Mouse (Mus musculus): ENCODE data around the gene Mettl7a3.
"Not testable (repeated sequence)": the region's sequence is repeated elsewhere in the genome, so short reads cannot be mapped to it uniquely, and the experiment has no call there.

Gene Mettl7a3

GRCm38 (mm10) chr15:100330739-100331138 lies 4.0 kb upstream of the Mettl7a3 start:
- no peak for DNase-seq (ENCODE audit: low spot score in 2 of 2)

- not testable (repeated sequence) for DNase-seq (ENCODE audit: low spot score in 2 of 2)
These were observed 2.4 kb upstream of the Mettl7a3 start for GRCm38 (mm10) chr15:100332077-100332961.

GRCm38 (mm10) chr15:100337328-100337727 lies 2.6 kb downstream of the Mettl7a3 start:
- not testable (repeated sequence) for DNase-seq (ENCODE audit: low spot score in 2 of 2)

GRCm38 (mm10) chr15:100337847-100338246 lies 3.1 kb downstream of the Mettl7a3 start:
- DNase-seq (ENCODE audit: low spot score in 2 of 2): peak in 1 of 2 experiments; percentile 21

- DNase-seq (ENCODE audit: low spot score in 2 of 2): not testable (repeated sequence)
These were observed 6.7 kb downstream of the Mettl7a3 start for GRCm38 (mm10) chr15:100341314-100341980.

- DNase-seq (ENCODE audit: low spot score in 2 of 2): no peak
These were observed 10.8 kb downstream of the Mettl7a3 start for GRCm38 (mm10) chr15:100345484-100345883.

- DNase-seq (ENCODE audit: low spot score in 2 of 2): no peak
These were observed 12.0 kb downstream of the Mettl7a3 start for GRCm38 (mm10) chr15:100346761-100347160.

- DNase-seq (ENCODE audit: low spot score in 2 of 2): no peak
These were observed 14.8 kb downstream of the Mettl7a3 start for GRCm38 (mm10) chr15:100349496-100349895.

- DNase-seq (ENCODE audit: low spot score in 2 of 2): no peak
These were observed 16.9 kb downstream of the Mettl7a3 start for GRCm38 (mm10) chr15:100351501-100352060.

- DNase-seq (ENCODE audit: low spot score in 2 of 2): no peak
These were observed 18.1 kb downstream of the Mettl7a3 start, which contains the start of the genes Methig1 and Mettl7a2 for GRCm38 (mm10) chr15:100352711-100353250. Gene Methig1, plus strand, starts transcription at chr15:100353149. Gene Mettl7a2, plus strand, starts transcription at chr15:100353200.

GRCm38 (mm10) chr15:100353399-100353798 lies 18.7 kb downstream of the Mettl7a3 start:
- not testable (repeated sequence) for DNase-seq (ENCODE audit: low spot score in 2 of 2)

GRCm38 (mm10) chr15:100355876-100356275 lies 21.1 kb downstream of the Mettl7a3 start:
- DNase-seq (ENCODE audit: low spot score in 2 of 2): no peak

GRCm38 (mm10) chr15:100364242-100364641 lies 29.5 kb downstream of the Mettl7a3 start, which contains the start of gene Higd1c:
Gene Higd1c, plus strand, starts transcription at chr15:100364542.
- no peak for DNase-seq (ENCODE audit: low spot score in 2 of 2)

GRCm38 (mm10) chr15:100365967-100366366 lies 31.2 kb downstream of the Mettl7a3 start:
- DNase-seq (ENCODE audit: low spot score in 2 of 2): not testable (repeated sequence)

GRCm38 (mm10) chr15:100367119-100367518 lies 32.4 kb downstream of the Mettl7a3 start:
- no peak for DNase-seq (ENCODE audit: low spot score in 2 of 2)

GRCm38 (mm10) chr15:100375066-100375465 lies 40.3 kb downstream of the Mettl7a3 start:
- peak; percentile 48 to 60 for DNase-seq (ENCODE audit: low spot score in 2 of 2)

- not testable (repeated sequence) for DNase-seq (ENCODE audit: low spot score in 2 of 2)
These were observed 43.2 kb downstream of the Mettl7a3 start for GRCm38 (mm10) chr15:100377847-100378505.

GRCm38 (mm10) chr15:100379658-100380057 lies 44.9 kb downstream of the Mettl7a3 start:
- no peak for DNase-seq (ENCODE audit: low spot score in 2 of 2)

- DNase-seq (ENCODE audit: low spot score in 2 of 2): no peak
These were observed 45.4 kb downstream of the Mettl7a3 start for GRCm38 (mm10) chr15:100380104-100380503.

GRCm38 (mm10) chr15:100385705-100386104 lies 51.0 kb downstream of the Mettl7a3 start:
- DNase-seq (ENCODE audit: low spot score in 2 of 2): no peak

- DNase-seq (ENCODE audit: low spot score in 2 of 2): no peak
These were observed 53.0 kb downstream of the Mettl7a3 start for GRCm38 (mm10) chr15:100387544-100388223.

Data from frontal cortex, postnatal 25 days (tissue).